Mouse (Mus musculus) kidney, adult 8-10 months (tissue): ENCODE results near the gene Mgat4b.
A peak's percentile ranks its signal among the peaks of the same experiment; 100 is the strongest.

Experiments used
- DNase-seq, 2 experiments: peaks; one replicate each; pipeline ENCODE4 v3.0.0; 2022

Mgat4b gene

DNA sequence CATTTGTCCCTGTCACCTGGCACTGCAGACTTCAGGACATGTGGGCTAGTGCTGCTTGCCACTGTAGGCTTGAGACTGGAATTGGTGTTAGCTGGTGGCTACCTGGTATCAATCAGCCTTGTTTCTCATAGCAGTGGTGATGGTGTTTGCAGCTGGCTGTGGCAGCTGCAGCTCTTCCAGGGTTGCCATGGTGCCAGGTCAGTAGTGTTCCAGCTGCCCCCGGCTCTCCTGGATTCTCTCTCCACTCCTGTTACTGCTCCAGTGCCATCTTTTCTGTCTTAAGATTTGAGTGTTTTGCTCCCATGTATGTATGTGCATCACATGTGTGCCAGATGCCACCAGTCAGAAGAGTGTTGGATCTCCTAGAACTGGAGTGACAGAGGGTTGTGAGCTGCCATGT is 42.7 kb downstream of the Mgat4b start:
- no peak for DNase-seq

DNA sequence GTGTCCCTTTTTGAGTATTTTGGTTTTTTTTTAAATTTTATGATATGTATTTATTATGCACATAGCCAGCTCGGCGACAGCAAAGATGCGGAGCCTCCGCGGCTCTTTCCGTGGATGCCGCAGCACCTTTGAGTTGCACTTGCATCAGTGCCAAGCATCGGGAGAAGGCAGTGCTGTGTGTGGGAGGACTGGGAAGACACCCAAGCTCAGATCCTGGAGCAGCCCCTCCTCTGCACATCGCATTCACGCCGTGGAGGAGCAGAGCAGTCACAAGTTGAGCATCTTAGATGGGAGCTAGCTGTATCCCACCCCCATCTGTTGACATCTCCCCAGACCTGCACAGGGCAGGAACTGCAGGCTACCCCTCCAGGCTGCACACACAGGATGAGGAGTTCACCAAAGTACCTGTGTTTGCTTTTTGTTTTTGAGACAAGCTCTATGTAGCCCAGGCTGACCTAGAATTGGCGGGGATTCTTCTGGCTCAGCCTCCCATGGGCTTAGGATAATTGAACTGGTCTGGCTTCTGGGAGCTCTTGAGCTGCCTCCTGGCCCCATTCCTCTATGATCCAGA is 43.4 kb downstream of the Mgat4b start:
- DNase-seq: no peak

GRCm38 (mm10) chr11:50256615-50257014 is 45.9 kb downstream of the Mgat4b start:
- DNase-seq: no peak

- no peak for DNase-seq
These were observed 47.6 kb downstream of the Mgat4b start for GRCm38 (mm10) chr11:50258310-50258709.

DNA sequence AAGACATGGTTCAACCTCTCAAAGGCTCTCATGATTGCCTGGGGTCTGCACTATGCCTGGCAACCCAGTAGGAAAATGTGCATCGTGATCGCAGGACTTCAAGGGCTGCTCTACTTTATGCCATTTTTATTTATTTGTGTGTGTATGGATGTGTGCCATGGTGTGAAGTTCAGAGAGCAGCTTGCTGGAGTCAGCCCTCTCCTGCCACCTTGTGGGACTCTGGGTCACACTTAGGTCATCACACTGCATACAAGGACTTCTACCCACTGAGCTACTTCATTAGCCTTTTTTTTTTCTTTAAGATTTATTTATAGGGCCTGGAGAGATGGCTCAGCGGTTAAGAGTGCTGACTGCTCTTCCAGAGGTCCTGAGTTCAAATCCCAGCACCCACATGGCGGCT is 51.3 kb downstream of the Mgat4b start:
- peak; percentile 58 to 73 for DNase-seq

GRCm38 (mm10) chr11:50263198-50263597 is 52.5 kb downstream of the Mgat4b start:
- DNase-seq: no peak

DNA sequence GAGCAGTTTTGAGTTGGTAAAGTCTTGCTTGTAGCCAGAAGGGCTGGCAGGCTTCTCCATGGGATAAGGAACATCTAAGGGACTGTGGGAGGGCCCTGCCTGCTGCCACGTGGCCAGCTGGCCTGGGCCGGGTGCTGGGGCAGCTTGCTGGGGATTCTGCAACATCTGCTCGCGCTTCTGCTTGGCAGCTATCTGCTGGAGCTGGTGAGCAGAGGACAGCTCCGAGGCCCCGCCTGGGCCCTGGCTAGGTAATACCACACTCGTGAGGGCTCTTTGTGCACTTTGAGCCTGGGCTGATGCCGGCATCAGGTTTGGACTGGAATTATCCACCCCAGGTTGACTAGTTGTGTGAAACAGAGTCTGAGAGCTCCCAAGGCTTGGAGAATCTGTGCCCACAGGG is 55.2 kb downstream of the Mgat4b start:
- DNase-seq: peak; percentile 88 to 89

GRCm38 (mm10) chr11:50266997-50267396 is 56.3 kb downstream of the Mgat4b start:
- DNase-seq: no peak

- DNase-seq: peak in 1 of 2 experiments; percentile 43
These were observed 58.5 kb downstream of the Mgat4b start for GRCm38 (mm10) chr11:50269163-50269562.

DNA sequence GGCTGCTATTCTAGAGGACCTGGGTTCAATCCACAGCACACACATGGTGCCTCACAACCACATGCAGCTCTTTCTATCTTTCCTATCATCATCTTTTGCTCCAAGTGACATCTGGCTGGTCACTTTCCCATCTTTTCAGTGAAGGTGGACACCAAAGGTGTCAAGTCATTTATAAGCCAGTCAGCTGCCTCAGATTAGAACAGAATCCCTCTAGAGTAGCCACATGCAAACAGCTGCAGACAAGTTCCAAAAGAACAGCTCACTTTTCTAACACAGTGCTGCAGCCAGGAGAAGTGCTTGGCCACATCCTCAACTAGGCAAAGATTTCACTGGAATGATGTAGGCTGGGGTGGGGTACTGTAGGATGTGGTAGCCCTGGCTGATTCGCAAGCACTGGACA is 59.2 kb downstream of the Mgat4b start:
- DNase-seq: no peak

GRCm38 (mm10) chr11:50272819-50273218 is 62.1 kb downstream of the Mgat4b start:
- DNase-seq: no peak

- DNase-seq: no peak
These were observed 64.4 kb downstream of the Mgat4b start for GRCm38 (mm10) chr11:50275077-50275476.

- no peak for DNase-seq
These were observed 65.0 kb downstream of the Mgat4b start for GRCm38 (mm10) chr11:50275568-50276151.

GRCm38 (mm10) chr11:50277025-50277424 is 66.3 kb downstream of the Mgat4b start:
- DNase-seq: no peak

GRCm38 (mm10) chr11:50277706-50278105 is 67.0 kb downstream of the Mgat4b start:
- DNase-seq: no peak

DNA sequence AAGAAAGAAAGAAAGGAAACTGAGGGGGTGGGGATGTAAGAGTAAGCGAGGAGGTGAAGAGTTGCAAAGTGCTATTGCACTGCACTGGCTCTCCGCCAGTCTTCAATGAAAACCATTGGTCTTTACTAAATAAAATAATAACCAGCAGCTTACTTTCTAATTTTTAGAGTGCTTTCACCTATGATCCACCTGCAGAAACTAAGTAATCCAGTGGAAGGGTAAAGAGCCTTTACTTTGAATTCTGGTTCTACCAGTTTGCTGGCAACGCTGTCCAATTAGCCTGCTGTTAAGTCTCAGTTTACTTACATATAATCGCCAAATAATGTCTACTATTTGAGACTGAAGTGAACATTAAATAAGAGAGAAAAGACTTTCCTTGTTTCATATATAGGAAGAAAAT is 68.3 kb downstream of the Mgat4b start:
- no peak for DNase-seq

GRCm38 (mm10) chr11:50280053-50280452 is 69.4 kb downstream of the Mgat4b start:
- DNase-seq: no peak
